Mouse (Mus musculus) stomach, embryonic 15.5 days (tissue): ENCODE measurements at regions not wholly inside any gene's neighbourhood (a gene's known extent, or its start where the extent isn't known, plus 50 kb on each side); places are given as distances from the start of the nearest gene placed in this dataset.
"Not testable (repeated sequence)": the region's sequence is repeated elsewhere in the genome, so short reads cannot be mapped to it uniquely, and the experiment has no call there.

ENCODE experiments used
- ATAC-seq: fragments of 200-750 bp; cut with Nextera tagmentation; 2 replicates; pipeline ENCODE4 v1.8.0; 2017; ENCODE audit warnings: low read depth, moderate number of reproducible peaks, moderate TSS enrichment; ENCODE audit not compliant: insufficient read depth, low FRiP score
- H3K27ac ChIP-seq: fragments of 300-500 bp; sonication (generic); 2 replicates; pipeline ENCODE4 v1.5.1; 2015; ENCODE audit warnings: mild to moderate bottlenecking, inconsistent platforms
- H3K27me3 ChIP-seq: fragments of 300-500 bp; sonication (generic); replicated peaks from 2 replicates; pipeline ENCODE4 v1.6.1; 2015; ENCODE audit warnings: inconsistent platforms
- H3K36me3 ChIP-seq: fragments of 300-500 bp; sonication (generic); 2 replicates; pipeline ENCODE4 v1.6.1; 2015; ENCODE audit warnings: inconsistent platforms
- H3K4me1 ChIP-seq: fragments of 300-500 bp; sonication (generic); 2 replicates; pipeline ENCODE4 v1.6.1; 2015; ENCODE audit warnings: inconsistent platforms
- H3K4me2 ChIP-seq: fragments of 300-500 bp; sonication (generic); 2 replicates; pipeline ENCODE4 v1.6.1; 2015; ENCODE audit warnings: mild to moderate bottlenecking, inconsistent platforms
- H3K4me3 ChIP-seq: fragments of 300-500 bp; sonication (generic); replicated peaks from 2 replicates; pipeline ENCODE4 v1.5.1; 2015; ENCODE audit warnings: inconsistent platforms
- H3K9ac ChIP-seq: fragments of 300-500 bp; sonication (generic); 2 replicates; pipeline ENCODE4 v1.6.1; 2015; ENCODE audit warnings: inconsistent platforms
- H3K9me3 ChIP-seq: fragments of 300-500 bp; sonication (generic); 2 replicates; pipeline ENCODE4 v1.6.1; 2016; ENCODE audit warnings: inconsistent platforms
- WGBS: fragments of 180-500 bp; shearing (Covaris S2); methylation state at CpG from one replicate; pipeline ENCODE4 v1.1.7; 2015; 5-methylcytosine and 5-hydroxymethylcytosine counted together

DNA sequence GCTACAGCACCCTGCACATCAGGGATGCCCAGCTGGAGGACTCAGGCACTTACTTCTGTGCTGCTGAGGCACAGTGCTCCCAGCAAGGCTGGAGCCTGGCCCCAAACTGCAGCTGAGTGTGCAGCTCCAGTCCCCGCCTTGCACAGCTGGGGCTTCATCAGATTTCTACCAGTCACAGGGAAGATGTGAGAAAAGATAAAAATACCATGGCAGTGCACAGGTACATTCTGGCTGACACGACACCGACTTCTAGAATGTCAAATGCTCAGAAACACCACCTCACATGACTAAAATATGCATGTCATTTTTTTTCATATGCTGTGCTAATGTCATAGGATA lies 806.9 kb upstream of the Olfr1507 start:
- not testable (repeated sequence) for ATAC-seq, H3K9me3 ChIP-seq, H3K9ac ChIP-seq, H3K27ac ChIP-seq, H3K4me3 ChIP-seq, H3K27me3 ChIP-seq, H3K4me1 ChIP-seq, H3K4me2 ChIP-seq, H3K36me3 ChIP-seq
- no CpG with 5 or more reads among the region's 3 CpGs for WGBS

DNA sequence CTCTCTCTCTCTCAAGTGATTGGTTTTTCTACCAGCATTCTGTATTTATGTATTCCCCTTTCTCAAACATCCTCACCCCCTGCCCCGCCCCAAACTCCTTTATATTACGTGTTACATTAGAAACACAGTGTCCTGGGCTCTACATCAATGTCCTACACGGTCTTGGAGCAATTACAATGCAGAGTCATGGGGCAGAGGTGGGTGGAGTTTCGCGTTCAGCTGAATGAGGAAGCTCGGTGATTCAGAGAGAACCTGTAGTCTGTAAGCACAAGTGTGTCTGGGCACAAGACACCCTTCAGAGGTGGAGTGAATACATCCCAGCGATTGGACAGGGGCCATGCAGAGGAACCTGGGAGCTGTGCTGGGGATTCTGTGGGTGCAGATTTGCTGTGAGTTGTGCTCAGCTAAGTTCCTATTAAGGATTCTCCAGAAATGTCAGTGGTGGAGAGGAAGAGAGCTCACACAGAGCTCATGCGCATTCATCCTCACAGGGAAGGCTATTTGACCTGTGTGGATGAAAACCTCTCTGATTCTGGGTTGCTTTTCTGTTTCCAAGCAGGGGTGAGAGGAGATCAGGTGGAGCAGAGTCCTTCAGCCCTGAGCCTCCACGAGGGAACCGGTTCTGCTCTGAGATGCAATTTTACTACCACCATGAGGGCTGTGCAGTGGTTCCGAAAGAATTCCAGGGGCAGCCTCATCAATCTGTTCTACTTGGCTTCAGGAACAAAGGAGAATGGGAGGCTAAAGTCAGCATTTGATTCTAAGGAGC lies 806.4 kb upstream of the Olfr1507 start:
- no CpG with 5 or more reads among the region's 11 CpGs for WGBS
- H3K9me3 ChIP-seq, H3K27ac ChIP-seq, H3K27me3 ChIP-seq, H3K36me3 ChIP-seq, H3K9ac ChIP-seq, ATAC-seq, H3K4me3 ChIP-seq, H3K4me1 ChIP-seq, H3K4me2 ChIP-seq: not testable (repeated sequence)

DNA sequence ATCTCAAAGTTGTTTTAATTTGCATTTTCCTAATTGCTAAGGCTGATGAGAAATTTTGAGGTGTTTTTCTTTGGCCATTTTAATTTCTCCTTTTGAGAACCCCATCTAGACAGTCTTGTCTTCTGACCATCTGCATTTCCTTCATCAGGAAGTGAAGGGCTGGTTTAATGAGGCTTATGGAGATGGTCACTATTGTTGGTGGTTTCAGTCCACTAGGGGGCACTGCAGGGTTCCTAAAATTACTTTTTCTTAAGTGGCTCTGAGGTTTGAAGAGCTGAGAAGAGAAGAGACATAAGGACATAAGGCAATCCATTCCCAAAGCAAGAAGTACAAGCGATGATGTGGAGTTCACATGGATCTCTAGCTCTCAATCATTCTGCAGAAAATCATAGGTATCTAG lies 805.6 kb upstream of the Olfr1507 start:
- H3K4me1 ChIP-seq, H3K4me2 ChIP-seq, H3K27me3 ChIP-seq, H3K4me3 ChIP-seq, H3K9me3 ChIP-seq, H3K9ac ChIP-seq, H3K36me3 ChIP-seq, ATAC-seq, H3K27ac ChIP-seq: not testable (repeated sequence)
- 44% methylated on average over 1 of the region's 1 CpGs for WGBS

DNA sequence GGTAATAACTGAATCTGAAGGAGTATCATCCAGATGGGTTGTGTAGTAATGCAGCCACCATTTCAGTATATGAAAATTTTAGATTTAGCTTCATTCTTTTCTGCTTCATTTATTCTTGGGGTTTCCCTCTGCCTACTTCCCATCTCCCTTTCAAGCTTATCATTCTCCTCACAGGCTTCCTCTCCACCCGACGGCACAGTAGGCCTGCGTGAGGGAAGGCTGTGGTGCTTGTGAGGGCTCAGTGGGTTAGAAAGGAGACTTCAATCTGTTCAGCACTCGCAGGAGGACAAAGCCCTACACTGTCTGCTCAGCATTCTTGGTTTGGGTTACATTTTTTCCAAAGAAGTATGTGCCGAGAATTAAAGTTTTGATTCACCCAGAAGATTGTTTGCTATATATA lies 804.2 kb upstream of the Olfr1507 start:
- H3K4me1 ChIP-seq, H3K27me3 ChIP-seq, H3K4me2 ChIP-seq, H3K36me3 ChIP-seq, H3K9me3 ChIP-seq, H3K27ac ChIP-seq, H3K9ac ChIP-seq, ATAC-seq, H3K4me3 ChIP-seq: not testable (repeated sequence)
- WGBS = no CpG with 5 or more reads among the region's 5 CpGs

DNA sequence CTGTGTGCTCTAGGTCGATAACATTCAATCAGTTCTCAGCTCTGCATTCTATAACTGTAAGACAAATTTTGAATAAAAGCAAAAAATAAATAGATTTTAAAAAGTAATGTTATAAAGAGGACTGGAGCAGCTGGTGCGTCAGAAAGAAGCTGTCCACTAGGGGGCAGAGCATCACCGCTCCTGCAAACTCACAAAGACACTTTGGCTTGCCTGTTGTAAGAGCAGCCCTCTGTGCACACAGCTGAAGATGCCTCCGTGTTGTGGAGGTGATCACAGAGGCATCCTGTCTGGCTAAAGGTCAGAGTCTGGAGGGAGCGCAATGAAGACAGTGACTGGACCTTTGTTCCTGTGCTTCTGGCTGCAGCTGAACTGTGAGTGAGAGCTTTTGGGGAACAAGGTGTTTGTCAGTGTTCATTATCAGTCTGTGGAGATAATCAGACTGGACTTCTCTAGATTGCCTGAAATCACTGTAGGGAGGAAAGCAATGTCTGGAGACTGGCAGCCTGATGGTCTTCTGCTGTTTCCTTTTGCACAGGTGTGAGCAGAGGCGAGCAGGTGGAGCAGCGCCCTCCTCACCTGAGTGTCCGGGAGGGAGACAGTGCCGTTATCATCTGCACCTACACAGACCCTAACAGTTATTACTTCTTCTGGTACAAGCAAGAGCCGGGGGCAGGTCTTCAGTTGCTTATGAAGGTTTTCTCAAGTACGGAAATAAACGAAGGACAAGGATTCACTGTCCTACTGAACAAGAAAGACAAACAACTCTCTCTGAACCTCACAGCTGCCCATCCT lies 788.0 kb upstream of the Olfr1507 start:
- no CpG with 5 or more reads among the region's 12 CpGs for WGBS
- not testable (repeated sequence) for H3K36me3 ChIP-seq, H3K9me3 ChIP-seq, H3K27me3 ChIP-seq, ATAC-seq, H3K27ac ChIP-seq, H3K9ac ChIP-seq, H3K4me3 ChIP-seq, H3K4me1 ChIP-seq, H3K4me2 ChIP-seq

DNA sequence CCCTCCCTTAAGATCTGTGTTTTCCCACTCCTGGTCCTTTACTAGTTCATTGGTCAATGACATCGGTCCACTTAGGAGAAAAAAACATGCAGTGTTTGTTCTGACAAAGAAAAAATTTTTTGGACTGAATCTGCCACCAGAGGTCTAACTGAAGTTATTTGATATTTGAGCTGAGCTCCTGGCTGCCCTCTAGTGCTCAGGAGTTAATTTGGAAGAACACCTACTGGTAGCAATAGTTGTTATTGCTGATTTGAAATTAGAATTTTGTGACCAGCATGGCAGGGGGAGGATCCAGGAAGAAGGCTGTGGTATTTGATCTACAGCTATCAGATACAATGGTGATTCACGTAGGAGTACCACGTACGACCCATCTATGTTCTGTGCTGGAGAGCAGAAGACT lies 777.7 kb upstream of the Olfr1507 start:
- H3K9me3 ChIP-seq, H3K36me3 ChIP-seq, H3K27me3 ChIP-seq, H3K4me2 ChIP-seq, H3K9ac ChIP-seq, ATAC-seq, H3K4me1 ChIP-seq, H3K27ac ChIP-seq, H3K4me3 ChIP-seq: not testable (repeated sequence)
- 70% methylated on average over 2 of the region's 4 CpGs for WGBS

DNA sequence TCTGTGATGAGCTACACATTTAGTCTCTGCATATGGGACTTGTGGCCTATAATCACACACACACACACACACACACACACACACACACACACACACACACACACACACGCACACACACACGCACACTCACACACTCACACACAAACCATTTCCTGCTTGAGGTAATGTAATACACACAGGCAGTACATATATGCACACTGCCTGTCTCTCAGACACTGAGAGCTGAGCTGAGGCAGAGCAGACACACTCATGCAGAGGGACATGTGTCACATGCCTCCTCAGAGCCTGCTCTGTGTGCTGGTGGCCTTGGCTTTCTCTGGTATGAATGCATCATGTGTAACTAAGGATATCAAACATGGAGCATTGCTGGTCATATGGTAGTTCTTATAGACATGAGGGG lies 772.1 kb upstream of the Olfr1507 start:
- H3K27ac ChIP-seq, H3K4me3 ChIP-seq, H3K36me3 ChIP-seq, ATAC-seq, H3K9ac ChIP-seq, H3K9me3 ChIP-seq, H3K27me3 ChIP-seq, H3K4me2 ChIP-seq, H3K4me1 ChIP-seq: not testable (repeated sequence)
- WGBS = no CpG with 5 or more reads among the region's 2 CpGs

DNA sequence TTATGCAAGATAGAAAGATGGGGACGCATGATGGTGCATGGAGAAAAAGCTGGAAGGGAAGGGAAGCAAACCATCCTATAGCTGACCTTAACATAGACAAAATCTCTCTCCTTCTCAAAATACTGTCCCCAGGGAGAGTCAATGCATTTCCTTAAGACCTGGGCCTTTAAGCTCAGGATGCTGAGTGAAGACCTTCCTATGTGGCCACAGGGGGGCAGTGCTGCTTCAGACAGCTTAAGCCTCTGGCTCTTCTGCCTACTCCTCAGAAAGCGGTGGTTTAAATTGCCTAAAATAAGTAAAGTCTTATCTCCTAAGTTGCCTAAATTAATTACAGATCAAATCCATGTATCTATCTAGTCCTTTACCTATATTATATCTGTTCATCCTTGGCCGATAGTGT lies 760.4 kb upstream of the Olfr1507 start:
- not testable (repeated sequence) for H3K36me3 ChIP-seq, H3K27ac ChIP-seq, H3K4me3 ChIP-seq, H3K4me1 ChIP-seq, H3K4me2 ChIP-seq, H3K9me3 ChIP-seq, H3K9ac ChIP-seq, ATAC-seq, H3K27me3 ChIP-seq
- WGBS = no CpG with 5 or more reads among the region's 3 CpGs

DNA sequence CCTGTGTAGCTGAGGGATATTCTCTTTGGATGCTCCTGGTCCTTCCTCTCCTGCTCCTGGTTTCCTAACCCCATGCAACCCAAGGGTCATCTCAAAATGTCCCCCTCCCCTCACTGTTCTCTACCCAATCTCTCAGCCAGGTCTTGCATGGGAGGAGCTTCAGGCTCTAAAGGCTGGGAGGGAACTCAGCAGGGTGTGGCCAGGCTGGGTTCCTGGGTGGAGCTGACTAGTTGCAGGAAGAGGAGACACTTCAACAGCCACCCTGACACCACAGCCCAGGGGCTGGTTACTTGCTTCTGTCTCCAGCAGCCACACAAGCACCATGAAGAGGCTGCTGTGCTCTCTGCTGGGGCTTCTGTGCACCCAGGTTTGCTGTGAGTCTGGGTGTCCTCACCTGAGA lies 757.9 kb upstream of the Olfr1507 start:
- H3K4me3 ChIP-seq, H3K27me3 ChIP-seq, ATAC-seq, H3K27ac ChIP-seq, H3K4me1 ChIP-seq, H3K9me3 ChIP-seq, H3K9ac ChIP-seq, H3K36me3 ChIP-seq, H3K4me2 ChIP-seq: not testable (repeated sequence)

DNA sequence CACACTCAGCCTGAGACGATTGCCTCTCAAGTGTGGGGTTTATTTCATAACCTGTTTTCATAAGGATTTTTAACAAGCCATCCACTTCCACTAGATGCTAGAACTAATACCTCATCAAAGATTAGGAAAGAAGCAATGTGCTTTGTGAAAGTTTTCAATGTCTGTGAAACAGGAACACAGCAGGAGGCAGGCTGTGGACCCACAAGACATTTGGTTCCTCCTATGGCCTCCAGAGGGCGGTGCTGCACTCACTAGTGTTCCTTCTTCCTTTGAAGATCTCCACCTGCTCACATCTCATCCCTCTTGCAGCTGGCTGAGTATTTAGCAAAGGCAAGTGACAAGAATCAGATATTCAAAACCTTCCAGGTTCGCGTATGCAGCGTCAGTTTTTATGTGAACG lies 735.6 kb upstream of the Olfr1507 start:
- not testable (repeated sequence) for H3K9ac ChIP-seq, H3K27ac ChIP-seq, ATAC-seq, H3K4me3 ChIP-seq, H3K4me2 ChIP-seq, H3K36me3 ChIP-seq, H3K27me3 ChIP-seq, H3K4me1 ChIP-seq, H3K9me3 ChIP-seq
- no CpG with 5 or more reads among the region's 6 CpGs for WGBS

DNA sequence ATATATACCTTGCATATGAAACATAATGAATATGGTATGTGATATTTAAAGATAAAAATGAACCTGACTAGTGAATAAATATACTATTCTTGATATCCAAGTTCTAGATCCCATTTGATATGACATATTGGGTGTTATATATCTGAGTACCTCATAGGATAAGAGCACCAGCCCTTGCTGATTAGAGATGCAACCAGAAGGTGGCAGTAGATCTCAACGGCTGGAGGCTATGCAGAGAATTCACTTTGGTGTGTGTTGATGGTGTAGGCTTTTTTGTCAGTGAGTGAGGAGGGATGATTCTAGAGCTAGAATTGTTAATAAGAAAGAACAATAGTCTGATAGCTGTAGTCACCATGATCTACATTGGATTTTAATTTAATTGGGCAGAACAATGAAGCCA lies 729.2 kb upstream of the Olfr1507 start:
- no CpG with 5 or more reads among the region's 1 CpGs for WGBS
- H3K4me2 ChIP-seq, H3K9ac ChIP-seq, H3K9me3 ChIP-seq, ATAC-seq, H3K4me3 ChIP-seq, H3K4me1 ChIP-seq, H3K36me3 ChIP-seq, H3K27me3 ChIP-seq, H3K27ac ChIP-seq: not testable (repeated sequence)

DNA sequence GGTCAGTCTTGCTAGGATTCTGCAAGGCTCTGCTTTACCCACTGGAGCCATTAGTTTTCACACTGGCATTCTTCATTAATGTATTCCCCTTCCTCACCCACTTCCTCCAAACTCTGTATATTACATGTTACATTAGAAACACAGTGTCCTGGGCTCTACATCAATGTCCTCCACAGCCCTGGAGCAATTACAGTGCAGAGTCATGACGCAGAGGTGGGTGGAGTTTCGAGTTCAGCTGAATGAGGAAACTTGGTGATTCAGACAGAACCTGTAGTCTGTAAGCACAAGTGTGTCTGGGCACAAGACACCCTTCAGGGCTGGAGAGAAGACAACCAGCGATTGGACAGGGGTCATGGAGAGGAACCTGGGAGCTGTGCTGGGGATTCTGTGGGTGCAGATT lies 715.0 kb upstream of the Olfr1507 start:
- not testable (repeated sequence) for H3K4me2 ChIP-seq, H3K4me3 ChIP-seq, H3K27ac ChIP-seq, H3K36me3 ChIP-seq, H3K9ac ChIP-seq, H3K27me3 ChIP-seq, H3K4me1 ChIP-seq, ATAC-seq, H3K9me3 ChIP-seq
- WGBS = no CpG with 5 or more reads among the region's 3 CpGs

DNA sequence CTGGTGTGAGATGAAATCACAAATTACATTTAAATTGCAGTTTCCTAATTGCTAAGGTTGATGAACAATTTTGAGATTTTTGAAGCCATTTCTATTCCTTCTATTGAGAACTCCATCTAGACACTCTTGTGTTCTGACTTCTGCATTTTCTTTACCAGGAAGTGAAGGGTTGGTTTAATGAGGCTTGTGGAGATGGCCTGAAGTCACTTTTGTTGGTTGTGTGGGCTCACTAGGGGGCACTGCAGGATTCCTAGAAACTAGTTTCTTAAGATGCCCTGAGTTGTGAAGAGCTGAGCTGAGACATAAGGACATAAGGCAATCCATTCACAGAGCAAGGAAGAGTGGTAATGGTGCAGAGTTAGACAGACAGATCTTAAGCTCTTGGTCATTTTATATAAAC lies 713.7 kb upstream of the Olfr1507 start:
- H3K9me3 ChIP-seq, H3K27ac ChIP-seq, H3K4me1 ChIP-seq, H3K4me2 ChIP-seq, H3K4me3 ChIP-seq, H3K27me3 ChIP-seq, ATAC-seq, H3K9ac ChIP-seq, H3K36me3 ChIP-seq: not testable (repeated sequence)
